Mouse (Mus musculus): Measurements from ENCODE around the gene Slc4a1ap. TPM values are rescaled to one million over a fixed set of nuclear protein-coding genes. Genes with fewer than 3 reads are reported as not detected.

Gene Slc4a1ap
- total and polyA plus RNA-seq, 3 experiments = 20.7 to 54.4 (median 46.6) TPM

- no peak overlapping the region for H3K4me3 ChIP-seq (ENCODE audit: low read depth, low read length)
- TF ChIP-seq GATA1 (IDR thresholded peaks at IDR 0.05; ENCODE audit: borderline replicate concordance, low read length) (no peak), POLR2AphosphoS5 (IDR thresholded peaks at IDR 0.05; ENCODE audit: insufficient replicate concordance, low read depth, low read length) (no peak), GATA2 (IDR thresholded peaks at IDR 0.05; ENCODE audit: borderline replicate concordance, low read depth, low read length) (no peak), TAL1 (conservative IDR thresholded peaks at IDR 0.05; ENCODE audit: low read depth, low read length) (no peak), CTCF (IDR thresholded peaks at IDR 0.05; ENCODE audit: low read depth, low read length) (no peak)
- peaks cover 40% of the 10 kb centered on the region for H3K36me3 ChIP-seq (replicated peaks)
- peaks cover 26% of the 10 kb centered on the region for H3K4me1 ChIP-seq (ENCODE audit: insufficient read depth, low read depth, low read length)
- H3K9me3 ChIP-seq (replicated peaks) = no peaks in the 10 kb centered on the region
- ATAC-seq (ENCODE audit: extremely low read depth, insufficient number of reproducible peaks, low FRiP score, poor library complexity, severe bottlenecking) (no peak), DNase-seq (ENCODE audit: low spot score) (no peak)
- H3K27me3 ChIP-seq (ENCODE audit: insufficient read depth, low read length) = no peaks in the 10 kb centered on the region
These were observed 79.4 kb downstream of the Slc4a1ap start for GRCm38 (mm10) chr5:31606151-31606550.

Other genes with a start within 250 kb of the Slc4a1ap start
- 19.0 and 21.5 TPM in 2 replicates for gene Ift172, start 235.9 kb upstream of the Slc4a1ap start, total RNA-seq (2014; fragmentation: Nextera tagmentation)
- 24.2 and 24.3 TPM in 2 replicates for gene Ift172, start 235.9 kb upstream of the Slc4a1ap start, total RNA-seq (2017)
- 32.5 and 37.8 TPM in 2 replicates for gene Ift172, start 235.9 kb upstream of the Slc4a1ap start, polyA plus RNA-seq (2012)
- not detected in 2 replicates for gene Fndc4, start 230.9 kb upstream of the Slc4a1ap start, total RNA-seq (2014; fragmentation: Nextera tagmentation)
- 0.38 TPM in 1 of 2 replicates, not detected in the other for gene Fndc4, start 230.9 kb upstream of the Slc4a1ap start, total RNA-seq (2017)
- not detected in 2 replicates for gene Fndc4, start 230.9 kb upstream of the Slc4a1ap start, polyA plus RNA-seq (2012)
- 0.23 TPM in 1 of 2 replicates, not detected in the other for gene Gckr, start 229.6 kb upstream of the Slc4a1ap start, total RNA-seq (2014; fragmentation: Nextera tagmentation)
- 0.05 and 0.23 TPM in 2 replicates for gene Gckr, start 229.6 kb upstream of the Slc4a1ap start, total RNA-seq (2017)
- gene Gckr, start 229.6 kb upstream of the Slc4a1ap start, polyA plus RNA-seq (2012) = not detected in 2 replicates
- 33.9 and 35.9 TPM in 2 replicates for gene Zfp512, start 74.6 kb upstream of the Slc4a1ap start, total RNA-seq (2014; fragmentation: Nextera tagmentation)
- 40.8 and 58.4 TPM in 2 replicates for gene Zfp512, start 74.6 kb upstream of the Slc4a1ap start, total RNA-seq (2017)
- gene Zfp512, start 74.6 kb upstream of the Slc4a1ap start, polyA plus RNA-seq (2012) = 9.0 and 12.4 TPM in 2 replicates
- 0.34 TPM in 1 of 2 replicates, not detected in the other for gene 4930548H24Rik, start 41.3 kb upstream of the Slc4a1ap start, total RNA-seq (2014; fragmentation: Nextera tagmentation)
- 0.29 and 0.55 TPM in 2 replicates for gene 4930548H24Rik, start 41.3 kb upstream of the Slc4a1ap start, total RNA-seq (2017)
- gene 4930548H24Rik, start 41.3 kb upstream of the Slc4a1ap start, polyA plus RNA-seq (2012) = not detected in 2 replicates
- gene Gpn1, start 32.3 kb upstream of the Slc4a1ap start, total RNA-seq (2014; fragmentation: Nextera tagmentation) = 17.3 and 19.6 TPM in 2 replicates
- 33.2 and 34.2 TPM in 2 replicates for gene Gpn1, start 32.3 kb upstream of the Slc4a1ap start, total RNA-seq (2017)
- 34.0 and 35.5 TPM in 2 replicates for gene Gpn1, start 32.3 kb upstream of the Slc4a1ap start, polyA plus RNA-seq (2012)
- gene Supt7l, start 812 bp downstream of the Slc4a1ap start, total RNA-seq (2014; fragmentation: Nextera tagmentation) = 32.4 and 37.8 TPM in 2 replicates
- 26.1 and 30.0 TPM in 2 replicates for gene Supt7l, start 812 bp downstream of the Slc4a1ap start, total RNA-seq (2017)
- 7.4 and 13.1 TPM in 2 replicates for gene Supt7l, start 812 bp downstream of the Slc4a1ap start, polyA plus RNA-seq (2012)
- gene Mrpl33, start 69.9 kb downstream of the Slc4a1ap start, total RNA-seq (2014; fragmentation: Nextera tagmentation) = 66.0 and 102 TPM in 2 replicates
- gene Mrpl33, start 69.9 kb downstream of the Slc4a1ap start, total RNA-seq (2017) = 126 and 172 TPM in 2 replicates
- gene Mrpl33, start 69.9 kb downstream of the Slc4a1ap start, polyA plus RNA-seq (2012) = 4.6 and 5.0 TPM in 2 replicates
- 22.0 and 22.4 TPM in 2 replicates for gene Rbks, start 170.6 kb downstream of the Slc4a1ap start, total RNA-seq (2014; fragmentation: Nextera tagmentation)
- gene Rbks, start 170.6 kb downstream of the Slc4a1ap start, total RNA-seq (2017) = 13.9 and 15.7 TPM in 2 replicates
- gene Rbks, start 170.6 kb downstream of the Slc4a1ap start, polyA plus RNA-seq (2012) = 8.3 and 10.0 TPM in 2 replicates
- 155 and 214 TPM in 2 replicates for gene Babam2, start 170.7 kb downstream of the Slc4a1ap start, total RNA-seq (2014; fragmentation: Nextera tagmentation)
- 44.6 and 45.8 TPM in 2 replicates for gene Babam2, start 170.7 kb downstream of the Slc4a1ap start, total RNA-seq (2017)
- 55.1 and 65.0 TPM in 2 replicates for gene Babam2, start 170.7 kb downstream of the Slc4a1ap start, polyA plus RNA-seq (2012)